Mouse (Mus musculus): ENCODE data around the gene Rps19bp1.

Gene Rps19bp1

DNA sequence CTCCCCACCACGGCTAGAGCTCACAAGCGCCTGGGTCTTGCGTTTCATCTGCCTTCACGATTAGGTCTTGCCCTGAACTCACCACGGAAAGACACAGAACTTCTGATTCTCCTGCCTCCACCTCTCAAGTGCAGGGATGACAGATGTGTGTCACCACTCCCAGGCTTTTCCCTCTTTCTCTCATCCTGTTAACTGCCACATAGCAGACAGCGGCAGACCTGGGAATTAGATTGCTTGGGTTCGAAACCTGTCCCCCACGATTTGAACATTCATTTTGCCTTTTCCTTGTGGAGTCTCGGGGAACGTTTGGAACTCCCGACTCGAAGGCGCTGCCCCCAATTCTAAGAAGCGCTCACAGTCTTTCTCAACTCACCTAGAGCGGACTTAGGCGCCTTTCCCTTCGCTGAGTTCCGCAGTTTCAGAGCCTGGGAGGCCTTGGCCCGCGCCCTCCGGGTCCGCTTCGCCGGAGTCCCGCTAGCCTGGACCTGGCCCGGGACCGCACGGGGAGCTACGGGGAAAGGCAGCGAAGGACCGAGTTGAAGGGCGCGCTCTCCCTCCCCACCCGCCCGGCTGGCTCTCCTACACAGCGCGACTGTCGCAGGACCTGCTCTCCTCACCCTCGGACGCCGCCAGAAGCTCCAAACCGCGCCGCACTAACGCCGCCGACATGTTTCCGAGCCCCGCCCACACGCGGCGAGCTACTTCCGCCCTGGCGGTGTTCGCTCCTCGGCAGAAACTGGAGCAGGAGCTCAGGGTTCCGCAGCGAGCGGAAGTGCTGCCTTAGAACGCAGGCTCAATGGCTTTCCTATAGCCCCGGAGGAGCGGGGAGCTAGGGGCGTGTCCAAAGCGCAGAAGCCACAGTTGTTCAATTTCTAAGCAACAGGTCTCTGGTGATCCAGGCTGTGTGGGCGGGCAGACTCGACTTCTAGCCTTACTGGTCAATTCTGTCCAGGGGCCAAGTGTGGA lies at the start of gene Rps19bp1:
Gene Rps19bp1, minus strand, starts transcription at position 706 of the 966 bp plus-strand sequence.
- DNase-seq, result peak; percentile 93

DNA sequence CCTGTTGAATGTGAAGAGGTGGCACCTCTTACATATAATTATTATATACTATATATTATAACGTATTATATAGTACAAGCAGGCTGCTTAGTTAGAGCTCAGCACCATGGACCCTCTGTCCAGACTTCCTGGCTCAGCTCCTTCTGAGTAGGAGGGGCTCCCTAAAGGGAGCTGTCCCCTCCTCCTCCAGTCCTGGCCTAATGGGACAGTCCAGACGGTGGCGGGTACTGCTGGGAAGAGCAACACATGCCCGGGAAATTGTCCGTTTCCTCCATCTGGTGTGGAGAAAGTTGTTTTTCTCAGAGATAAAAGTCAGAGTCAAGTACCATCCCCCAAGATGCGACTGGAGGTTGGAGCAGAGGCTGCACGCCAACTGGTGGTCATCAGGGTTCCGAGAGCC lies 42.0 kb upstream of the Rps19bp1 start:
- DNase-seq, result no peak

DNA sequence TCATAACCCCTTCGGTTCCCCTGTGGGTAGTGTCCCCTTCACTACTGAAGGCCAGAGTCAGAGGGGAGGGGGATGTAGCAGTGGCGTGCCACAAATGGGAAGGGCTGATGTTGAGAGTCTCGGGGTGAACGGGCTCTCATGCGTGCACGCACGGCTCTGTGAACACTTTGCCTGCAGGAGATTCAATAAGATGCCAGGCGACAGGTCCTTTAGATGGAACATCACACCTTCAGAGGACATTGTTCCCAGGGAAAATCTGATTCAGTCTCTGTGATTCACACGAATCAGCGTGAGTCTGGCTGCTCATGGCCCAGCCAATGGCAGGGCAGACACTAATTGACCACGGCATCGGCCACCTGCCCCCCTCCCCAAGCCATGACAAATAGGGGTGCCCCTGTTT lies 40.1 kb upstream of the Rps19bp1 start:
- DNase-seq, result no peak

DNA sequence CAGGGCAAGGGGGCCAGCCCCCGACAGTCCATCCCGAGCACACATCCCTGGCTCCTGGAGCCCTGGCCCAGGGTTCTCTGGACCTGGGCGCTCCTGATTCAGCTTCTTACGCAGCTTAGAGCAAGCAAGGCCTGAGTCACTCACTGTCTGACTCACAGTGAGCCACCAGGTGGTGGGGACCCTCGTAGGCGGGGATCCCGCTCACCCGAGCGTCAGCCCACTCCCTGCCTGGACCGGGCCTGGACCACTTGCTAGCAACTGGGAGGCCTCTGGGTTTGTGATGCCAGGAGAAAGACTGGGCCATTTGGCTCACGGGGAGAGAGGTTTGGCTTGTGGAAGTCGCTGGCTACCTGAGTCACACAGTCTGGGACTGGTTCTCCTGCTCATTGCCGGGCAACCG lies 39.7 kb upstream of the Rps19bp1 start:
- no peak for DNase-seq

DNA sequence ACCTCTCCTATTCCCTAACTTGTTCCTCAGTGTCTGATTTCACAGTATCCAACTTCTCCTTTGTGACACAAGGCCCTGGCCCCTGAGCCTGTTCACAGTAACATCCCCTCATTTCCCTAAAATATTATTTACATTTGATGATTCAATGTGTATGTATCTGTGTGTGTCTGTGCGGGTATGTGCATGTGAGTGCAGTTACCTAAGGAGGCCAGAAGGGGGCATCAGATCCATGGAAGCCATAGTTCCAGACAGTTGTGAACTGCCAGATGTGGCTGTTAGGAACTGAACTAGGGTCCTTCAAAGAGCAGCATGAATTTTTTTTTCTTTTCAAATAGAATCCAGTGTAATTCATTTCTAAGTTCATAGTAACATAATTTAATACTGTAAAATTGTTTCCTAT lies 33.0 kb upstream of the Rps19bp1 start:
- DNase-seq, result no peak

DNA sequence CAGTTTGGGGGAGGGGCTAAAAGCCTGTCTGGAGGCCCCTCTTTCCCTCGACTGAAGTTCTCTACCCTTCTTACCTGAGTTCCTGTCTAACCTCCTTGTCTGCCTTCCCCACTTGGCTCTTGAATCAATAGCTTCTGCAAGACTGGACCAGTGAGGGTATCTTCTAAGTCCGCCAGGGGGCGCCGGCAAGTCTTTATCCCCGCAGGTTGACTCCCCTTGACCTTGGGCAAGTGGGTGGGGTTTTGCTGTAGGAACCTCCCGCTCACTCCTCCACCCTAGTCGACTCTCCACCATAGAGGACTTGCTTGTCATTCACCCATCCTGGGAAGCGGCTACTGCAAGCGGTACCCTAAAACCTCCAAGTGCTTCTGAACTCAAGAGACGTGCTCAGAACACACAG lies 25.3 kb upstream of the Rps19bp1 start:
- DNase-seq, result peak; percentile 78

DNA sequence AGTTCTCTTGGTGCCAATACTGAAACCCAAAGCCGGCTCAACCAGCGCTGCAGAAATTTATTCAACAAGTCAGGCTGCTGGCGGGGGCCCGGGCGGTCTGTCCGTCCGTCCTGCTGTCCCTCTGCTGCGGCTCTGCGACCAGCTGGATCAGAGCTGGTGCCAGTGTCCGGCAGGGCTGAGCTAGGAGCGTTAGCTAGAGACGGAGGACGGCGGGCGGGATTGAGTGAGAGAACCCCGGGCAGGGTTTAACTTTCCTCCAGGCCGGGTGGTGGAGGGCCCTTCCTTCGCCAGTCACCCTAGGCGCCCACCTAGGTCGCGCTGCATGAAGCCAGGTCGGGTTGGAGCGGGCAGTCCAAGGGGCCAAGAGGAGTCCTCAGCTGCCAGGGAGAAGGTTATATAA lies 23.9 kb upstream of the Rps19bp1 start:
- no peak for DNase-seq

DNA sequence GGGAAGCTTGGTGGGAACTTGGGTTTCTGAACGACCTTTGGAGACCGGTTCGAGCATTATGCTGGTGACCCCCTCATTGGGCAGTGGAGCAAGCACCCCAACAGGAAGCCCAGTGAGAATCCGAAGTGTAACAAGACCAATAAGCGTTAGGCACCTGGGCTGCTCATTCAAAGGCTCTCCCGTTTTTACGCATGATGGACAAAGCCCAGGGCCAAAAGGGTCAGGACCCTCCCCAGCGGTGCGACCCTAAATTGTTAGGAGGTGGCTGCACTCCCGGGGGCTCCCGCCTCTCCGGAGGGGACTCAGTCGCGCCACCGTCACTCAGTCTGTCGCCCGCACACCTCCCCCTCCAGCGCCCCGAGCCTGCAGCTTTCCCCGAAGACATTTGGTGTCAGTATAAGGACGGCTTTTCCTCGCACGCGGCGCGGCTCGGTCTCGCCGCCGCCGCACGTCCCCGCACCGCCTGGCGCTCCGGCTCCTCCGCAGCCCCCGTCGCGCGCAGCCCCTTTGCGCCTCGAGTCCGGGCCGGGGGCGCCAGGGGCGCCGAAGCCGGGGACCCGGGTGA lies 22.8 kb upstream of the Rps19bp1 start, which contains the start of gene Cacna1i:
Gene Cacna1i, plus strand, starts transcription at position 388 of the 565 bp plus-strand sequence.
- no peak for DNase-seq

DNA sequence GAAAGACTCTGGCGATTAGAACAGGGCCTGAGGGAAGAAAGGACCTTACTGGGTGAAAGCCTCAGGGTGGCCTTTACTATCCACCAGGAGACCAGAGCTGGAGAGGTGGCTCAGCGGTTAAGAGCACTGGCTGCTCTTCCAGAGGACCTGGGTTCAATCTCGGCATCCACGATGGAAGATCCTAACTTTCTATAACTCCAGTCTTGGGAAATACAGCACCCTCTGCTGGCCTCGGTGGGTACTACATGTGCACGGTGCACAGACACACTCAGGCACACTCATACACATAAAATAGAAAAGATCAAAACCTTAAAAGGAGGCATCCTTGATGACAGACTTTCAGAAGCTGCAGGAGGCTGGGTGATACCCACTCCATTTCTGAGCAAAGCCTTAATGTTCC lies 16.5 kb upstream of the Rps19bp1 start:
- no peak for DNase-seq

DNA sequence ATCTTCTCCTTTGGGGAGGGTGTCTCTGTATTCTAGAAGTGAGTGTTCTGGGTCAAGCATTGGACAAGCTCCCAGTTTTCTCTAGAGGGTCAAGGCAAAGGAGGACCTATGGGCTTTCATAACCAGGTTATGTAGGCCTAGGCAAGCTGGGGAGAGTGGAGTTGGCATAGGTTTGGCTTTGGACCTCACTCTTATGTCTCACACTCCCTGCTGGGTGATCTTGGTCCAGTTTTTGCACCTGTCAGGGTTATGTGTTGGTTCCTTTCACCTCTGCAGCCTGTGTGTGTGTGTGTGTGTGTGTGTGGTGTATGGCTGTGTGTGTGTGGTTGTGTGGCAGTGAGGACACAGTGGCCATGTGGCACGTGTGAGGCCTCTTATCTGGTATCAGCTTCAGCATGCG lies 14.9 kb upstream of the Rps19bp1 start:
- DNase-seq, result no peak

DNA sequence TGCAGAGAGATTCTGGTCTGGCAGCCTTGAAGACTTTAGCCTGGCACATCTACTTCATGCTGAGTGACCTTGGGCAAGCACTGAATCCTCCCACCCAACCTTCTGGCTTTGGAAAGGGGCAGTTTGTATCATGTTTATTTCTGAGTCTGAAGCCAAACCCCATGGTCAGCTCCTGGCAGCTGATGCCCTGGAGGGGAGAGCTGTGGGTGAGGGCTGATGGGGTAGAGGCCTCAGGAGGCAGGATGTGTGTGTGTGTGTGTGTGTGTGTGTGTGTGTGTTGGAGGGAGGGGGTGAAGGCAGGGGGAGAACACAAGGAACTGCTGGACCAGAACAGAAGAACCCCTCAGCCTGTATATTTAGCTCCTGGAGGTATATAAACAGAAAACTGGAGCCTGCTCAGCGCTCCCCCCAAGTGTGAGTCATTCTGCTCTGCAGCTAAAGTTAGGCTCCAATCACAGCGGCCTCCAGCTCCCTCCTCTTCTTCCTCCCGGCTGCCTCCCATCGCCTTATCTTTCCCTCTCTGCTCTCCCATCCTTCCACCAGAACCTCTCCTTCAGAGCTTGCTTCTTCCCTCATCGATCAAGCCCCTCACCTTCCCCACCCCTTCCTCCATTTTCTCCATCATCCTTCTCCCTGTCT lies 14.1 kb upstream of the Rps19bp1 start:
- no peak for DNase-seq

DNA sequence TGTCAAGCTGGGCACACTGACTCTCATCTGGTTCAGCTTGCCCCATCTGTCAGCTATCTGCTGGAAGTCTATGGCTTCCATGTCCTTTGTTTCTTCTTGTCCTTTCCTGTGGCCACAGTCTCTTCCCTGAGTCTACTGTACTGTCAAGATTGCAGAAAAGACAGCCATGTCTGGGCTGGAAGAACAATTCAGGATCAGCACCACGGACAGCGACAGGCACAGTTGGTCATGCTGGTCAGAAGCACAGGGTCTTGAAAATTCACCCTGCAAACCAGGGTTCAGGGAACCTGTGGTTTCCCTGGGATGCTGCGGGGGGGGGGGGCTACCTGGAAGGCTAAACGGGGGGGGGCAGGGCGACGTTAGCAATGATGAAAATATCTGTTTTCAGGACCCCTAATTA lies 13.5 kb upstream of the Rps19bp1 start:
- peak; percentile 82 for DNase-seq

DNA sequence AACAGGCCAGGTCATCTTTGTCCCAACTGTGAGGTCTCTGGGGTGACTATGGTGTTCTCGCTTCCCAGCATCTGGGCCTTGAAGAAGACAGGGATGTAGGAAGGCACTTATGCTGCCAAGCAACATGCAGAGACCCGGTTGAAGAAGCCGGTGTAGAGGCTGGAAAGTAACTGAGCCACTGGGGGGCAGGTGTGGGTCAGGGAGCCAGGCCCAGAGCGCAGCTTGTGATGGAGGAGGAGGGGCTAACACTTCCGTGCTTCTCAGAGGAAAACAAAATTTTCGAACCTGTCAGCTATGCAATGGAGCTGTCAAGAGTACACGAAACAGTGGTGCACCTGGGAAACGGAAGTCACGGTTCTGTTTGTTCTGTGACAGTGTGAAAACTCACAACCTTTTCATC lies 13.0 kb upstream of the Rps19bp1 start:
- DNase-seq, result no peak

DNA sequence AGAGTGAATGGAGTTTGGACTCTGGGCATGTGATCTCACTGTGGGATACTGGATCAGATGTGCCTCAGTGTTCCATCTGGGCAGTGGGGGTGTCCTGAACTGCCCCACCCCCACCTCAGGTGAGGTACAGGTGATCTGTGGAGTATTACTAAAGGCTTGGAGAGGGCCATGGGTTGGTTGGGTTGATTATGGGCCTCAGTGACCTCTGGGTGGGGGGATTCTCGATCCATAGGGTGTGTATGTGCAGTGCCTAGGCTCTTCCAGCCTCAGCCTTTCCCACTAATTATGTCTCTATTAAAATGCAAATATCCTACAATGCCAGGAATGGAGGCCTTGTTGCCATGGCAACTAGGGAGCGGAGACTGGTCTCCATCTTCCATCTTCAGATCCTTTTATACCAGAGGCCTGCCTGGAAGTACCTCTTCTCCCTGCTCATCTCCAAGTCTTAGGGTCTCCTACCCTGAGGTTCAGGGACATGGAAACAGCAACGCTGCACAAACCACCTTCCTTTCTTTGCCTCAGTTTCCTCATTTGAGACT lies 7.8 kb upstream of the Rps19bp1 start:
- DNase-seq, result no peak

DNA sequence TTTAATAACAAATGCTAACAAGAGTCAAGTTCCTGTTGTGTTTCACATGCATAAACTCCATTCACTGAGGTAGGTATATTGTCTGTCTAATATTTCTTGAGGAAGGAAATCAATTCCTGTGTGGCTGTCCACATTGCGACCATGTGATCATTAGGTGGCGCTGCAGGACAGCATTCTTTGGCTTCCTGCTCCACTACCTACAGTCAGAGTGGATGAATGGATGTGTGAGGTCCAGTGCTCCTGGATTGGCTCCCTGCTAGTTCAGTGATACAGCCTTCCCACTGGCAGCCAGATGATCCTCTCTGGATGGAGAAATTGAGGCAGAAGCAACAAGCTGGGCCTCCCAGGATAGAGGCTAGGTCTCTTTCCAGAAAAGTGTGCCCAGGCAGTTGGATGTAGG lies 2.2 kb upstream of the Rps19bp1 start:
- DNase-seq, result peak; percentile 86

DNA sequence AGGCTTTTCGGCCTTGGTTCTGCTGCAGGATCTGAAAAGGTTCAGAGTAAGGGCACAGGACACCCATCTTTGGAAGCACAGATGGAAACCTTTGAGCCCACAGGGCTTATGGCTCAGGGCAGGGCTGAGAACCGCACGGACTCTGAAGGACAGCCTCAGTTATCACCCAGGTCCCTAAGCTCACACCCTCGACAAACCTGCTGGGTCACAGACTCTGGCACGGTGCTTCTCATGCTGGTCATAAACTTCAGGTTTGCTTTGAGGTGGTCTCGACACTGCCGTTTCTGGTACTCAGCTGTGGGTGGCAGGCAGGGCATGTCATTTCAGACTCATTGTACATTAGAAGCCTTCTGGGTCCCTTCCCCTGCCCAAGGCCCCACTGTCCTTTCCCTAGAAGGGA lies 3.0 kb downstream of the Rps19bp1 start:
- no peak for DNase-seq

DNA sequence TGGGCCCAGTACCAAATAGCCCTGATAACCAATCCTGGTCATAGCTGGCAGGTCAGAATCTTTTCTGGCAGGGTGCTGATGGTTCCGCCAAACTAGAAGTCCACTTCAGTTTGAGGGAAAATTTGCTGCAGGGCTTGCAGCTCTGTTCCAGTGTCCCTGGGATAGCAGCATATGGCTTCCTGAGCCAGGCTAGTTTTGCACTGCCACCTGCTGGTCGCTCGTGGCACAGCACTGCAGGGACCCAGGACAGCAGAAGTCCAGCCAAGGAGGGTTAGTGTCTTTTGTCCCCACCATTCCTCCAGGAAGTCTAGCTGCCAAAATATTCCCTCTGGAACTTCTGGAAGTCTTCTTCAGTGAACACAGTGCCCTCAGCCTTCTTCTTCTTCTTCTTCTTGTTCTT lies 3.4 kb downstream of the Rps19bp1 start:
- peak; percentile 90 for DNase-seq

DNA sequence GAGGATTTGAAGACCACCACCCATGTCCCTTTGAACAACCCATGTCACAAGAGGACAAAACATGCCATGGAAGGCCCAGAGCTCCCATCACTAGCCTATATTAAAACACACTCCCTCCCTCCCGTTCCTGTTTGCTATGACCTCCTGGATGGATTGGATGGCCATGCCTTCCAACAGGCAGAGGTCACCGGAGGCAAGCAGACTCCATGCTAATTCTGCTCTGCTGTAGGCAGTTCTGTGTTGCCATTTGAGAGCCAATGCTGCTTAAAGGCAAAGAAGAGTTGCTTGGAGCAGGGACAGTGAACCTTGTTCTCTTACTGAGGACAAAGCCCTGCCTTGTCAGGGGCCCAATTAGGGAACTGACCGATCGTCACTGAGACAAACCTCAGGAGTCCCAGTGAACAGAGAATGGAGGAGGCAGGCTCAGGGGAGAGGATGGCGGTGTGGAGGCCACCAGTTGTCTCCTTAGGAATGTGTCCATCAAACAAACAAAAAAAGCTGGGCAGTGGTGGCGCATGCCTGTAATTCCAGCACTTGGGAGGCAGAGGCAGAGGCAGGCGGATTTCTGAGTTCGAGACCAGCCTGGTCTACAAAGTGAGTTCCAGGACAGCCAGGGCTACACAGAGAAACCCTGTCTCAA lies 4.6 kb downstream of the Rps19bp1 start:
- no peak for DNase-seq

DNA sequence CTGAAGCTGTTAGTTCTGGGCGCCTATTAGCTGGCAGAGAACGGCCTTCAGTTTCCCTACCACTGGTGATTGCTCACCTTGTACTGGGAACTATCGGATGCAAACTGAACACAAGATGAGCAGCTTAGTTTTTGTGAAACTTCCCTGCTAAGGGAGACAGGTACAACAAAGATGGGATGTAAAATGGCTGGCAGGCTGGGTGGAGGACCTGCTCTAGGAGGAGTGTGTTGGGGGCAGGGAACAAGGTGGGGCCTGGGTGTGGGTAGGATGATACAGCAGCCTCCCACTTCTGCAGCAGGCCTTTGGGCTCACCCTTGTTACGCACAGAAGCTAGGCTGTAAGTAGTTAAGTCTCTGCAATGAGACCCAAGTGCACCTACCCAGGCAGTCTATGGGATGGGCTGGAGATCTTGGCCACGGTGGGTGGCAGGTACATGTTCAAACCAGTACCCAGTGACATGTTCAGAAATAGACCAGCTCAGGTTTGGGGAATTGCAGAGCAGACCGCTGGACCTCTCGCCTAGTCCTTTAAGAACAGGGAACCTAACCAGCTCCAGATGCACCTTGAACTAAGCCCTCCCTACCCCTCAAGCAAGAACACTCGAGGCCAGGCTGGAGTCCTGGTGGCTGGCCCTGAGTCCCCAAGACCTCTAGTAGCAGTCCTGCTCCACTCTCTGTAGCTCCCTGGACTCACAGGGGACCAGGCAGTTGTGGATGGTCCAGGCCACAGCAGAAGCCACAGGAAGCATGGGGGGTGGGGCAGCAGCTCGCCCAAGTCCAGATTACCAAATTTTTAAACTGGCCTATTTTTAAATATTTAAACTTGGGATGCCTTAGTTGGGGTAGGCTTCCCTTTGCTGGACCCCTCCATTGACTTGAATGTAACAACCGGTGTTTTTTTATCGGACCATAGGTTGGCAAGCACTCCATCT lies 5.6 kb downstream of the Rps19bp1 start:
- DNase-seq, result peak; percentile 13

DNA sequence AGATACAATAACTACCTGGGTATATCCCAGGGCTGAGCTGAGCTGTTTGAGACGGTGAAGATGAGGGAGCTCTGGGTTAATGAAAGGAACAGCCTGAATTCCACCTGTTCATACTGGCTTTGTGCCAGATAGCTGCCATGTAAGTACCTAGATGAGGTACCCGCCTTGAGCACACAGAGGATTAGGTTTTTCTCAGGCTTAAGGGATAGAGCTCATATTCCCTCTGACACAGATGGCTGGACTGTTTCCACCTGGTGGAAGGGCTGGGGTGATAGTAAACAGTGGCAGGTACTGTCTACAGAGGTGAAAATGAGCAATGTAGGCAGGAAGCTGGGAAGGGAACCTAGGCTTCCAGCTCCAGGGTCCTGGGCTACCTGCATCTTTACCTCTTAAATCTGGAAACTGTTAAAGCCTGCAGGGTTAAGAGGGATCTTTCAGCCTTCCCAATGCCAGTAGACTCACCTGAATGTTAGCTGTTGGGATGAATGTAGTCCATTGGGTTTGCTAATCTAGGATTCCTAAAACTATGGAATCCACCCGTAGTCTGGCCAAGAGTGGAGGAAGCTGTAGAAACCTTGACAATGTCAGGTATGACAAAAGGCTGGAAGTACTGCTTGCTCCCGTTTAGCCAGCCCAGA lies 6.4 kb downstream of the Rps19bp1 start:
- peak; percentile 32 for DNase-seq
